In genomic region chr10:56918412-56918811, GRCm38 (mm10) we compare ENCODE assay signal across 18 mouse cellular contexts.
DNase-seq lines count a peak whose midpoint lies in the region; ATAC-seq and TF ChIP-seq lines count a peak whose summit lies in the region.
"Had no signal": no experiment of that assay in that cellular context is flagged by ENCODE, and none has a peak within 500 bp of the region (broad histone marks: within the 10 kb centered on the region; RNA-seq: fewer than 3 reads in every experiment).

No protein-coding gene starts in this region.

- TF ChIP-seq EP300 in lung, postnatal 0 days (IDR thresholded peaks at IDR 0.05): no peak

- H3K4me3 ChIP-seq in lung, embryonic 16.5 days (ENCODE audit: low read length): no peak overlapping the region
- H3K4me3 ChIP-seq in lung, postnatal 0 days (ENCODE audit: low read depth, low read length): no peak overlapping the region
- H3K4me3 ChIP-seq in limb, embryonic 10.5 days: no peak overlapping the region
- H3K4me3 ChIP-seq: embryonic facial prominence, embryonic 10.5 days; embryonic facial prominence, embryonic 12.5 days; forebrain, embryonic 13.5 days; forebrain, embryonic 15.5 days had no signal

- H3K9ac ChIP-seq in lung, embryonic 16.5 days (ENCODE audit: low read length): no peak overlapping the region
- no peak overlapping the region for H3K9ac ChIP-seq in lung, postnatal 0 days (replicated peaks; ENCODE audit: low read depth)
- H3K9ac ChIP-seq: embryonic facial prominence, embryonic 12.5 days; forebrain, embryonic 13.5 days; forebrain, embryonic 15.5 days; forebrain, postnatal 0 days had no signal

- peak; percentile 41; the same call in 1 of the 2 replicates for ATAC-seq in lung, embryonic 16.5 days (ENCODE audit: low read depth)
- no peak for ATAC-seq in lung, postnatal 0 days
- ATAC-seq: forebrain, embryonic 13.5 days; forebrain, embryonic 15.5 days; forebrain, postnatal 0 days had no signal

- DNase-seq in lung, postnatal 0 days (ENCODE audit: low spot score): no peak
- peak; percentile 21 for DNase-seq in adipocyte (ENCODE audit: low spot score)
- no peak for DNase-seq in limb, embryonic 10.5 days (ENCODE audit: low spot score)
- DNase-seq in layer of hippocampus, adult 8-10 months (ENCODE audit: low spot score in 2 of 2): no peak
- DNase-seq: adrenal gland, adult 8-10 months; adrenal gland, postnatal 14 days; adrenal gland, postnatal 36 days; cerebellum, adult 11-12 months; cerebellum, adult 2 months; cerebellum, adult 9-10 months; cerebellum, postnatal 10 days; cerebellum, postnatal 25 days; forebrain, postnatal 0 days had no signal

- H3K4me1 ChIP-seq in lung, embryonic 16.5 days (replicated peaks; ENCODE audit: control insufficient read depth, insufficient read depth, low read length): peaks cover 3% of the 10 kb centered on the region; the same call in 1 of the 2 replicates
- H3K4me1 ChIP-seq in lung, postnatal 0 days (ENCODE audit: insufficient read depth, low read depth, low read length): no peaks in the 10 kb centered on the region
- H3K4me1 ChIP-seq in limb, embryonic 10.5 days: peaks cover 31% of the 10 kb centered on the region
- H3K4me1 ChIP-seq: forebrain, embryonic 13.5 days; forebrain, embryonic 15.5 days had no signal

- no peak for TF ChIP-seq CTCF in lung, postnatal 0 days (IDR thresholded peaks at IDR 0.05)

- no peak overlapping the region for H3K27ac ChIP-seq in lung, embryonic 16.5 days (ENCODE audit: low read length)
- H3K27ac ChIP-seq in lung, postnatal 0 days (ENCODE audit: low read length): no peak overlapping the region
- H3K27ac ChIP-seq in limb, embryonic 10.5 days: peak overlapping the region; percentile 40; the same call in 1 of the 2 replicates
- H3K27ac ChIP-seq: embryonic facial prominence, embryonic 12.5 days; forebrain, embryonic 13.5 days; forebrain, embryonic 15.5 days had no signal

- no peaks in the 10 kb centered on the region for H3K36me3 ChIP-seq in lung, embryonic 16.5 days (ENCODE audit: control insufficient read depth, insufficient read depth, low read length)
- no peaks in the 10 kb centered on the region for H3K36me3 ChIP-seq in lung, postnatal 0 days (ENCODE audit: insufficient read depth, low read length)
- H3K36me3 ChIP-seq in limb, embryonic 10.5 days: no peaks in the 10 kb centered on the region
- H3K36me3 ChIP-seq: embryonic facial prominence, embryonic 10.5 days; embryonic facial prominence, embryonic 12.5 days; forebrain, embryonic 15.5 days had no signal

- H3K4me2 ChIP-seq in lung, embryonic 16.5 days (ENCODE audit: low read depth, low read length): no peak overlapping the region
- no peak overlapping the region for H3K4me2 ChIP-seq in lung, postnatal 0 days (replicated peaks; ENCODE audit: low read depth, low read length)
- H3K4me2 ChIP-seq: embryonic facial prominence, embryonic 12.5 days; forebrain, embryonic 13.5 days; forebrain, embryonic 15.5 days had no signal

- no peaks in the 10 kb centered on the region for H3K9me3 ChIP-seq in lung, embryonic 16.5 days (ENCODE audit: control insufficient read depth, low read length)
- H3K9me3 ChIP-seq in lung, postnatal 0 days (ENCODE audit: low read length): no peaks in the 10 kb centered on the region
- H3K9me3 ChIP-seq in limb, embryonic 10.5 days (replicated peaks): no peaks in the 10 kb centered on the region
- H3K9me3 ChIP-seq: embryonic facial prominence, embryonic 10.5 days; embryonic facial prominence, embryonic 12.5 days; forebrain, embryonic 13.5 days; forebrain, embryonic 15.5 days had no signal

- 42% methylated on average over 5 of the region's 5 CpGs for WGBS in lung, embryonic 16.5 days
- WGBS in lung, postnatal 0 days: 44% methylated on average over 5 of the region's 5 CpGs
- WGBS in limb, embryonic 10.5 days: 85% methylated on average over 5 of the region's 5 CpGs

- no peaks in the 10 kb centered on the region for H3K27me3 ChIP-seq in lung, embryonic 16.5 days (ENCODE audit: control insufficient read depth, insufficient read depth, low read depth, low read length)
- H3K27me3 ChIP-seq in lung, postnatal 0 days (replicated peaks; ENCODE audit: insufficient read depth, low read length): no peaks in the 10 kb centered on the region
- no peaks in the 10 kb centered on the region for H3K27me3 ChIP-seq in limb, embryonic 10.5 days (ENCODE audit: low read depth, poor library complexity, severe bottlenecking)
- H3K27me3 ChIP-seq: embryonic facial prominence, embryonic 12.5 days; forebrain, embryonic 13.5 days; forebrain, embryonic 15.5 days had no signal
